Mouse (Mus musculus): ENCODE measurements around the gene Adk.

GRCm38 (mm10) chr14:21069594-21069993 is 17.2 kb downstream of the Adk start:
- no peak for TF ChIP-seq CTCF (IDR thresholded peaks at IDR 0.05; ENCODE audit: borderline replicate concordance, insufficient read depth, low read depth, low read length)
- no peak for TF ChIP-seq POLR2A (IDR thresholded peaks at IDR 0.05; ENCODE audit: borderline replicate concordance, insufficient read depth, low read length)
